Comparison of ENCODE assay signal across 18 mouse cellular contexts in genomic region chr16:89865136-89865535, GRCm38 (mm10).
DNase-seq lines count a peak whose midpoint lies in the region; ATAC-seq and TF ChIP-seq lines count a peak whose summit lies in the region.
"Had no signal": no experiment of that assay in that cellular context is flagged by ENCODE, and none has a peak within 500 bp of the region (broad histone marks: within the 10 kb centered on the region; RNA-seq: fewer than 3 reads in every experiment).

No protein-coding gene starts in this region.

- 86% methylated on average over 17 of the region's 17 CpGs for WGBS in hindbrain, embryonic 10.5 days
- WGBS in hindbrain, embryonic 14.5 days, result 89% methylated on average over 17 of the region's 17 CpGs
- 27% methylated on average over 17 of the region's 17 CpGs for WGBS in cerebellum, adult 2 months

- no peak for DNase-seq in hindbrain, embryonic 10.5 days (ENCODE audit: low spot score)
- no peak for DNase-seq in hindbrain, embryonic 14.5 days (ENCODE audit: low spot score)
- peak; percentile 71 to 80 for DNase-seq in cerebellum, adult 2 months
- peak; percentile 63 to 74 for DNase-seq in cerebellum, postnatal 25 days
- DNase-seq in natural killer cell, adult 2 months (ENCODE audit: low spot score in 2 of 2), result no peak
- no peak for DNase-seq in ovary, postnatal 36 days (ENCODE audit: low spot score)
- DNase-seq: adrenal gland, adult 8-10 months; gastrocnemius, postnatal 14 days; heart, adult 2 months; heart, postnatal 14 days; kidney, adult 2 months had no signal

- TF ChIP-seq POLR2A in cerebellum, adult 2 months (IDR thresholded peaks at IDR 0.05; ENCODE audit: borderline replicate concordance, insufficient read depth, low read length), result no peak

- H3K36me3 ChIP-seq in hindbrain, embryonic 10.5 days, result peaks cover 31% of the 10 kb centered on the region
- peaks cover 3% of the 10 kb centered on the region; the same call in 1 of the 2 replicates for H3K36me3 ChIP-seq in hindbrain, embryonic 14.5 days (replicated peaks; ENCODE audit: control insufficient read depth, insufficient read depth)
- H3K36me3 ChIP-seq: heart, embryonic 15.5 days; hindbrain, embryonic 15.5 days had no signal

- H3K27ac ChIP-seq in hindbrain, embryonic 10.5 days, result peak overlapping the region; percentile 2; the same call in 1 of the 2 replicates
- no peak overlapping the region for H3K27ac ChIP-seq in hindbrain, embryonic 14.5 days
- no peak overlapping the region for H3K27ac ChIP-seq in cerebellum, adult 2 months (ENCODE audit: insufficient read depth, low read length)
- H3K27ac ChIP-seq: embryonic facial prominence, embryonic 13.5 days; forebrain, embryonic 12.5 days; heart, adult 2 months; heart, embryonic 15.5 days; hindbrain, embryonic 15.5 days had no signal

- H3K4me1 ChIP-seq in hindbrain, embryonic 10.5 days (replicated peaks), result peaks cover 44% of the 10 kb centered on the region
- no peaks in the 10 kb centered on the region; the same call in 1 of the 2 replicates for H3K4me1 ChIP-seq in hindbrain, embryonic 14.5 days (replicated peaks; ENCODE audit: control insufficient read depth, insufficient read depth, low read length)
- H3K4me1 ChIP-seq in cerebellum, adult 2 months (ENCODE audit: control insufficient read depth, insufficient read depth, low read length), result peaks cover 10% of the 10 kb centered on the region
- H3K4me1 ChIP-seq: hindbrain, embryonic 15.5 days had no signal

- H3K9me3 ChIP-seq in hindbrain, embryonic 10.5 days, result no peaks in the 10 kb centered on the region; the same call in 1 of the 2 replicates
- no peaks in the 10 kb centered on the region for H3K9me3 ChIP-seq in hindbrain, embryonic 14.5 days (ENCODE audit: control insufficient read depth, low read length)
- H3K9me3 ChIP-seq: embryonic facial prominence, embryonic 13.5 days; heart, embryonic 15.5 days; hindbrain, embryonic 15.5 days had no signal

- H3K4me3 ChIP-seq in hindbrain, embryonic 10.5 days, result no peak overlapping the region
- no peak overlapping the region for H3K4me3 ChIP-seq in hindbrain, embryonic 14.5 days (replicated peaks; ENCODE audit: low read length)
- no peak overlapping the region for H3K4me3 ChIP-seq in cerebellum, adult 2 months (replicated peaks; ENCODE audit: insufficient read depth, low read depth, low read length)
- H3K4me3 ChIP-seq: embryonic facial prominence, embryonic 13.5 days; forebrain, embryonic 12.5 days; heart, adult 2 months; heart, embryonic 15.5 days; hindbrain, embryonic 15.5 days had no signal

- H3K27me3 ChIP-seq in hindbrain, embryonic 10.5 days (ENCODE audit: insufficient read depth, poor library complexity, severe bottlenecking), result peaks cover 3% of the 10 kb centered on the region; the same call in 1 of the 2 replicates
- no peaks in the 10 kb centered on the region for H3K27me3 ChIP-seq in hindbrain, embryonic 14.5 days (ENCODE audit: control insufficient read depth, insufficient read depth, low read length)
- H3K27me3 ChIP-seq in cerebellum, adult 2 months (ENCODE audit: control insufficient read depth, insufficient read depth, low read length), result no peaks in the 10 kb centered on the region
- H3K27me3 ChIP-seq: embryonic facial prominence, embryonic 13.5 days; forebrain, embryonic 12.5 days; heart, embryonic 15.5 days; hindbrain, embryonic 15.5 days had no signal

- ATAC-seq in hindbrain, embryonic 14.5 days (ENCODE audit: low FRiP score), result no peak
- ATAC-seq: forebrain, embryonic 16.5 days; intestine, embryonic 16.5 days had no signal

- no peak overlapping the region for H3K4me2 ChIP-seq in hindbrain, embryonic 14.5 days (replicated peaks)
- H3K4me2 ChIP-seq: embryonic facial prominence, embryonic 13.5 days; forebrain, embryonic 12.5 days; heart, embryonic 11.5 days; heart, embryonic 15.5 days; hindbrain, embryonic 15.5 days had no signal

- no peak overlapping the region for H3K9ac ChIP-seq in hindbrain, embryonic 14.5 days
- H3K9ac ChIP-seq: embryonic facial prominence, embryonic 13.5 days; forebrain, embryonic 12.5 days; heart, embryonic 15.5 days; hindbrain, embryonic 15.5 days had no signal

- TF ChIP-seq CTCF in cerebellum, adult 2 months (IDR thresholded peaks at IDR 0.05; ENCODE audit: borderline replicate concordance, insufficient read depth, low read depth, low read length), result no peak

Comparison
In these comparisons a context has a peak if more than half of its experiments do, and no peak if none do; other contexts are left out.
1. DNase-seq: peak in cerebellum, adult 2 months (2 of 2) and cerebellum, postnatal 25 days (2 of 2); none in hindbrain, embryonic 10.5 days (single experiment), hindbrain, embryonic 14.5 days (single experiment), natural killer cell, adult 2 months (0 of 2) and ovary, postnatal 36 days (single experiment).